Mouse (Mus musculus) CD8-positive naive resting alpha-beta T cell, adult 57 days (primary cell): ENCODE measurements around the gene Rpl38. TPM values are rescaled to one million over a fixed set of nuclear protein-coding genes. Genes with fewer than 3 reads are reported as not detected.

ENCODE experiments used
- total RNA-seq: library from RNA; stranded (reverse); gene quantifications from one replicate; pipeline ENCODE4 v1.2.4, GENCODE M21; 2023

Gene Rpl38
- 3,102 TPM for total RNA-seq

GRCm38 (mm10) chr11:114668301-114668710 lies at the start of gene Rpl38:
Rpl38 (plus strand) TSS chr11:114668524.

GRCm38 (mm10) chr11:114675341-114675825 lies 7.1 kb downstream of the Rpl38 start, which contains the start of gene Ttyh2:
Ttyh2 (plus strand) TSS chr11:114675431.

Other genes with a start within 250 kb of the Rpl38 start
- 0.52 TPM for gene Ttyh2, start 6.9 kb downstream of the Rpl38 start, total RNA-seq
- gene Dnaic2, start 58.9 kb downstream of the Rpl38 start, total RNA-seq: not detected
- gene Kif19a, start 96.9 kb downstream of the Rpl38 start, total RNA-seq: 0.15 TPM
- not detected for gene Btbd17, start 127.4 kb downstream of the Rpl38 start, total RNA-seq
- gene Gpr142, start 130.4 kb downstream of the Rpl38 start, total RNA-seq: not detected
- gene Gprc5c, start 182.6 kb downstream of the Rpl38 start, total RNA-seq: not detected
- 1.2 TPM for gene Cd300a, start 221.5 kb downstream of the Rpl38 start, total RNA-seq